Mouse (Mus musculus): Measurements from ENCODE around the gene Lgr5. TPM values are rescaled to one million over a fixed set of nuclear protein-coding genes. Genes with fewer than 3 reads are reported as not detected.

The Lgr5 gene
- total RNA-seq, 2 experiments from 2014 or later: 2.0 to 2.5 TPM

GRCm38 (mm10) chr10:115468632-115469031, 118.9 kb downstream of the Lgr5 start:
- intact Hi-C loops (cut with DNase I): no loop called here
- DNase-seq (ENCODE audit: extremely low spot score in 1 of 2, low spot score in 2 of 2): no peak

DNA sequence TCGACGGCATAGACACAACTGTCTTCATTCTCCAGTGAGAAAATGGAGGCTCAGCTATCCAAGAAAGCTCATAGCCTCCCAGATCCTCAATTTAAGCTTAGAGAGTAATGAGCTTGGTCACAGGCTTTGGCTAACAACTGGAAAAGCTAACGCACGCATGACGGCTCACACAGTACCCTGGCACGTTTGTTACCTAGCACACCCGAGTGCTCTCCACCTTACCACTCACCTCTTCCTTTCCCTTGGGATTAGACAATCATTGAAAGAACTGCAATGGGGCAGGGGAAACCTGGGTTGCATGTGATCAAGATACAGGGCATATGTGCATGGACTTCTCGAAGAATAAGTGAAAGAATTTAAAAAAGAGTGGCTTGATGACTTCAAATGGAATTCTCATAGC, 119.6 kb downstream of the Lgr5 start:
- no peak for DNase-seq (ENCODE audit: extremely low spot score in 1 of 2, low spot score in 2 of 2)
- intact Hi-C loops (cut with DNase I): no loop called here

DNA sequence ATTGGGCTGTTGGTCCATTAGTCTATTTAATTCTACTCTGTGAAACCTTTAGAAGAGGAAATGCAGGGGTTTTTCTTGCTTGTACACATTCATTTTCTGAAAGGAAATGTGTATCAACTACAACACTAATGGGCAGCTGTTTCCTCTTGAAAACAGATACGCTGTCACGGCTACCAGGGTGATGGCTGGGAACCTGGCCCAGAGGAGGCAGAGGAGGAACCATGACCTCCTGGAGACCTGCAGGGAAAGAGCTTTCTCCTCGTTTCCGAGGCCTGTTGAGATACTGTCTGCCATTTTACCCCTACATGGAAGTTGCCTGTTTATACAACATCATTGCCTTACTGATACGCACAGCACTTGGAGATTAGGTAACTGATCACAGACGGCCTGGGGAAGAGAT, 121.8 kb downstream of the Lgr5 start:
- DNase-seq (ENCODE audit: extremely low spot score in 1 of 2, low spot score in 2 of 2): no peak
- intact Hi-C loops (cut with DNase I): no loop called here

GRCm38 (mm10) chr10:115465072-115465471, 122.5 kb downstream of the Lgr5 start:
- DNase-seq (ENCODE audit: extremely low spot score in 1 of 2, low spot score in 2 of 2): no peak
- intact Hi-C loops (cut with DNase I): no loop called here

DNA sequence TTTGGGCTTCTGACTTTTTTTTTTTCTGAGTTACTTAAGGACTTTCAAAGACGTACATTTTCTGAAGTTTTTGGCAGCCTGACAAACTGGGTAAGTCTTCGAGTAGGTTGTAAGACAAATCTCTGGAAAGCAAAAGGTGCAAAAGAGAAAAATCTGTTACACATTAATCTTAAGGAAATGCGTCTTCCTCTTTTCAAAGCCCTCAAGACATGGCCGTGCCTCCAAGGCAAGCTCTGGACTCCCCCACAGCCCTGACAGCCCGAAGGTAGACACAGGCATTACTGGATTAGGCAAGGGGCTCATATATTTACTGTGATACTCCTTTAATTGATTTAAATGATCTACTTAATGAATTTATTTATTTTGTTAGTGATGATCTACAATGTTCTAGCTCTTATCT, 124.9 kb downstream of the Lgr5 start:
- intact Hi-C loops (cut with DNase I): no loop called here
- no peak for DNase-seq (ENCODE audit: extremely low spot score in 1 of 2, low spot score in 2 of 2)

- intact Hi-C loops (cut with DNase I): no loop called here
- no peak for DNase-seq (ENCODE audit: extremely low spot score in 1 of 2, low spot score in 2 of 2)
These were observed 130.1 kb downstream of the Lgr5 start for GRCm38 (mm10) chr10:115457368-115458021.

DNA sequence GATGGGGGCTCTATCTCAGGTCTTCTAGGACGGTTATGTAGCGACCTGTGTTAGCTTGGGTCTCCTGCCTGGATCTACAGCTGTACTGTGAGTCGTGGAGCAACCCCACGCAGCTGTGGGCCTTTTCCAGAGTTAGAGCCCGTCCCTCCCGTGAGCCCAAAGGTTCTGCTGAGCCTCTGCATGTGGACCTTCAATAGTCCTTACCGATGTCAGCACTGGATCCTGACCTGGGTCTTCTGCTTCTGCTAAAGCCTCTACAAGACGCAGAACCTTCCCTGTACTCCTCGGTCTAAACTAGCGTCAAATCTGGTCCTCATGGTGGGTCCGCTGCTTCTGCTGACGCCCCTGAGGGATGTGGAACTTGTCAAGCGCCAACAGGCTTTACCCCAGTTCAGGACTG, 139.0 kb downstream of the Lgr5 start:
- intact Hi-C loops (cut with DNase I): no loop called here
- no peak for DNase-seq (ENCODE audit: extremely low spot score in 1 of 2, low spot score in 2 of 2)

- intact Hi-C loops (cut with DNase I): loop anchor here (10.0 kb wide), 2 partner anchors 178 to 548 kb away; no protein-coding TSS in a partner anchor
These were observed 150.3 kb downstream of the Lgr5 start for GRCm38 (mm10) chr10:115437286-115437685.

GRCm38 (mm10) chr10:115425351-115425750, 162.2 kb downstream of the Lgr5 start:
- intact Hi-C loops (cut with DNase I): no loop called here
- DNase-seq (ENCODE audit: extremely low spot score in 1 of 2, low spot score in 2 of 2): no peak

More at GRCm38 (mm10) chr10:115437286-115437685, 150.3 kb downstream of the Lgr5 start:
- DNase-seq (ENCODE audit: extremely low spot score in 1 of 2, low spot score in 2 of 2): no peak

DNA sequence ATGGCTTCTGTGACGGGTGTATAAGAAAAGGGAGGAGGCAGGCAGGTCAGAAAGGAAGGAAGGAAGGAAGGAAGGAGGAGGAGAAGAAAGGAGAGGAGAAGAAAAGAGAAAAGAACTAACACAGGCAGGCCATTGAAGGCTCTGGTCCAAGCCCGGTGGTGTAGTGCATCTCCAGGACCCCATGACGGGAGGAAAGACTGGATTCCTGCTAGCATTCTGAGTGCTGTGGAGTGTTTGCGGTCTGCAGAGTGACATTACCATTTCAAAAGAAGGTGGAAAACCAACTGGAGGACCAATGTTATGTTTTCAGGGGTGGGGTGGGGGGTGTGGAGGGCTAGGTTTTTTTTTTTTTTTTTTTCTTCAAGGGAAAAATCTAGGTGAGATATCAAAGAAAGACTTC, 165.6 kb downstream of the Lgr5 start:
- intact Hi-C loops (cut with DNase I): no loop called here
- DNase-seq (ENCODE audit: extremely low spot score in 1 of 2, low spot score in 2 of 2): no peak

GRCm38 (mm10) chr10:115414056-115414455, 173.5 kb downstream of the Lgr5 start:
- intact Hi-C loops (cut with DNase I): loop anchor here (10.0 kb wide), 1 partner anchor 1641 kb away; no protein-coding TSS in a partner anchor

GRCm38 (mm10) chr10:115413496-115413895, 174.1 kb downstream of the Lgr5 start:
- no peak for DNase-seq (ENCODE audit: extremely low spot score in 1 of 2, low spot score in 2 of 2)
- intact Hi-C loops (cut with DNase I): loop anchor here (10.0 kb wide), 1 partner anchor 1641 kb away; no protein-coding TSS in a partner anchor

More at GRCm38 (mm10) chr10:115414056-115414455, 173.5 kb downstream of the Lgr5 start:
- DNase-seq (ENCODE audit: extremely low spot score in 1 of 2, low spot score in 2 of 2): no peak

DNA sequence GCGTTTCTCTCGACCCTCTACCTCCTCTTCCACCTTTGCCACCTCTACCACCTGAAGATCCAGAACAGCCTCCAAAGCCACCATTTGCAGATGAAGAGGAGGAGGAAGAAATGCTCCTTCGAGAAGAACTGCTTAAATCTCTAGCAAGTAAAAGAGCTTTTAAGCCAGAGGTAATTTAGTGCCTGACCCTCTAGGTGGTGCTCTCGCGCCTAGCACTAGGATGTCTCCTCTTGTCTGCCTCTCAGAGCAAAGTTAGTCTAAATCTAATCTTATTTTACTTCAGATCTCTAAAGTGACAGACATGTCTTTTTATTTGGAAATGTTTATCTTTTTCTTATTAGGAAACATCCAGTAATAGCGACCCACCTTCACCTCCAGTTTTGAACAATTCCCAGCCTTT, 181.2 kb downstream of the Lgr5 start:
- intact Hi-C loops (cut with DNase I): loop anchor here (5.0 kb wide), 1 partner anchor 211 kb away; no protein-coding TSS in a partner anchor
- peak; percentile 11 to 61 for DNase-seq (ENCODE audit: extremely low spot score in 1 of 2, low spot score in 2 of 2)

Other genes starting within 250 kb of the Lgr5 start
- 10 to 100 TPM; 54.4 to 59.6 TPM for gene Tmem19, start 225.3 kb downstream of the Lgr5 start, total RNA-seq (2021)
- 10 to 100 TPM; 11.8 TPM for gene Thap2, start 203.3 kb downstream of the Lgr5 start, total RNA-seq (2021)
- gene Zfc3h1, start 202.8 kb downstream of the Lgr5 start, total RNA-seq (2021): 10 to 100 TPM; 49.4 to 49.8 TPM
- gene A930009A15Rik, start 17.8 kb downstream of the Lgr5 start, total RNA-seq (2021): under 1 TPM; 0.34 to 0.61 TPM
- gene Tspan8, start 229.1 kb upstream of the Lgr5 start, total RNA-seq (2021): 1 to 10 TPM in 1 of 2 experiments, under 1 TPM in 1; 0.99 to 1.3 TPM